Mouse (Mus musculus) bone marrow macrophage, adult 2 months (primary cell): ENCODE results near the gene Ttc26.

Experiments
- CTCF ChIP-seq: IDR thresholded peaks from 2 replicates; pipeline ENCODE4 v1.5.1; 2012; ENCODE audit warnings: low read depth, mild to moderate bottlenecking, low read length, moderate library complexity
- POLR2A ChIP-seq: IDR thresholded peaks from 2 replicates; pipeline ENCODE4 v1.6.1; 2012; ENCODE audit warnings: mild to moderate bottlenecking, low read depth, low read length, borderline replicate concordance

GRCm38 (mm10) chr6:38343581-38343980 lies 37.7 kb upstream of the Ttc26 start:
- TF ChIP-seq POLR2A (no peak), CTCF (no peak)
